Mouse (Mus musculus): ENCODE results near the gene Hic1. TPM values are rescaled to one million over a fixed set of nuclear protein-coding genes. Genes with fewer than 3 reads are reported as not detected.

The Hic1 gene
- total and polyA plus RNA-seq, 2 experiments from 2014 or later: 4.8 to 17.8 TPM

DNA sequence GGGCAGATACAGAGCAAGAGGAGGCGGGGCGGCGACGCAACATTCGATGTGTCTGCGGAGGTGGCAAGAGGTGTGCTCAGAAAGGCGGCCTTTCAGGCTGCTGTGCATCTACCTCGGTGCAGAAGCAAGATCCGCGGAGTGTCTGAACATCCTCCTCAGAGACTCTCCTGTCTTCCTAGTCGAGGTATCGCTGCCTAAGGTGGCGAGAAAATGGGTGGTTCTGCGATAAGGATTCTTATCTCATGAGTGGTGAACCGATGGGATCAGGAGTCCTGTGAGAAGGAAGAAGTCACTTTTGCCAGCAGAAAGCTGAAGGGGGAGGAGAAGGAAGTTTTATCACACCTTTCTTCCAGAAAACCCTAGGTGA is 4.5 kb upstream of the Hic1 start:
- H3K27ac ChIP-seq (ENCODE audit: low read depth): no peak overlapping the region
- H3K36me3 ChIP-seq (replicated peaks; ENCODE audit: control insufficient read depth, insufficient read depth, low read length): no peaks in the 10 kb centered on the region; the same call in 1 of the 2 replicates
- DNase-seq (ENCODE audit: low spot score) (no peak), ATAC-seq (ENCODE audit: insufficient read depth, low read depth) (no peak)
- peak overlapping the region; percentile 58 for H3K4me3 ChIP-seq (ENCODE audit: low read depth, low read length)
- TF ChIP-seq CTCF (IDR thresholded peaks at IDR 0.05; ENCODE audit: low read depth): no peak
- no peak for TF ChIP-seq EP300 (IDR thresholded peaks at IDR 0.05; ENCODE audit: low read depth)
- WGBS: under 1% methylated on average over 15 of the region's 15 CpGs
- H3K4me1 ChIP-seq (ENCODE audit: control insufficient read depth, insufficient read depth): peaks cover 15% of the 10 kb centered on the region
- H3K27me3 ChIP-seq (ENCODE audit: control insufficient read depth, insufficient read depth, low read length): peaks cover 44% of the 10 kb centered on the region
- H3K9me3 ChIP-seq (replicated peaks; ENCODE audit: control insufficient read depth, low read length): no peaks in the 10 kb centered on the region
- no peak overlapping the region for H3K9ac ChIP-seq (replicated peaks; ENCODE audit: low read depth, low read length)
- H3K4me2 ChIP-seq (ENCODE audit: low read depth, low read length): peak overlapping the region; percentile 75

DNA sequence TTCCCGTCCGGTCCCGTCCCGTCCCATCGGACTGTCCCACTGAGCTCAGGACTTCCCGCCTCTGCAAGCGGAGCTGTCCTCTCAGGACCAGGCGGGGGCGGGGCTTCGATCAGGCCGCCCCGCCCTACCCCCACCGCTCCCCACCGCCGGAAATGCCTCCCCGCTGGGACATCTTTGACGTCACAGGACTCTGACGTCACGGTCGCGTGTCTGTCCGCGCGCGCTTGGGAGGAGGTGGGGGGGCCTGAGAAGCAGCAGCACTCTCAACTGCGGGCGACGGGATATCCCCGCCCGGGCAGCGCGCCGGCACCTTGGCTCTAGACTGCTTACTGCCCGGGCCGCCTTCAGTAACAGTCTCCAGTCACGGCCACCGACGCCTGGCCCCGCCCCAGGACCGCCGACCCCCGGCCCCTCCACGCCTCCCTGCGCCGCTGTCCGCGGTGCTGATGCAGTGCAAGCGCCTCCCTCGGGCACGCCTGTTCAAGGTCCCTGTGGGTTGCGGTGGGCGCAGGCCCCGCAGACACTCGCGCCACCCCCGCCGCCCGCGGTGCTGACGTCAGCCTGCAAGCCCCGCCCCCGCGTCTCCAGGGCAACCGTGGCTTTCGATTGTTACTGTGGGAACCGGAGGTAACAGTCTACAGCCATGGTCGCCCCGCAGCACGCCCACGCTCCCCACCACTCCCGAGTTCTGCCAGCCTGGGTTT is 3.9 kb upstream of the Hic1 start:
- no peaks in the 10 kb centered on the region; the same call in 1 of the 2 replicates for H3K36me3 ChIP-seq (replicated peaks; ENCODE audit: control insufficient read depth, insufficient read depth, low read length)
- H3K4me2 ChIP-seq (ENCODE audit: low read depth, low read length): peak overlapping the region; percentile 75
- H3K27me3 ChIP-seq (ENCODE audit: control insufficient read depth, insufficient read depth, low read length): peaks cover 44% of the 10 kb centered on the region
- DNase-seq (ENCODE audit: low spot score): peak; percentile 74
- WGBS: under 1% methylated on average over 65 of the region's 71 CpGs
- peaks cover 14% of the 10 kb centered on the region for H3K4me1 ChIP-seq (ENCODE audit: control insufficient read depth, insufficient read depth)
- no peak overlapping the region for H3K9ac ChIP-seq (replicated peaks; ENCODE audit: low read depth, low read length)
- H3K9me3 ChIP-seq (replicated peaks; ENCODE audit: control insufficient read depth, low read length): no peaks in the 10 kb centered on the region
- H3K27ac ChIP-seq (ENCODE audit: low read depth): no peak overlapping the region
- peak; percentile 68 for ATAC-seq (ENCODE audit: insufficient read depth, low read depth)
- TF ChIP-seq EP300 (IDR thresholded peaks at IDR 0.05; ENCODE audit: low read depth) (no peak), CTCF (IDR thresholded peaks at IDR 0.05; ENCODE audit: low read depth) (no peak)
- H3K4me3 ChIP-seq (ENCODE audit: low read depth, low read length): peak overlapping the region; percentile 58

DNA sequence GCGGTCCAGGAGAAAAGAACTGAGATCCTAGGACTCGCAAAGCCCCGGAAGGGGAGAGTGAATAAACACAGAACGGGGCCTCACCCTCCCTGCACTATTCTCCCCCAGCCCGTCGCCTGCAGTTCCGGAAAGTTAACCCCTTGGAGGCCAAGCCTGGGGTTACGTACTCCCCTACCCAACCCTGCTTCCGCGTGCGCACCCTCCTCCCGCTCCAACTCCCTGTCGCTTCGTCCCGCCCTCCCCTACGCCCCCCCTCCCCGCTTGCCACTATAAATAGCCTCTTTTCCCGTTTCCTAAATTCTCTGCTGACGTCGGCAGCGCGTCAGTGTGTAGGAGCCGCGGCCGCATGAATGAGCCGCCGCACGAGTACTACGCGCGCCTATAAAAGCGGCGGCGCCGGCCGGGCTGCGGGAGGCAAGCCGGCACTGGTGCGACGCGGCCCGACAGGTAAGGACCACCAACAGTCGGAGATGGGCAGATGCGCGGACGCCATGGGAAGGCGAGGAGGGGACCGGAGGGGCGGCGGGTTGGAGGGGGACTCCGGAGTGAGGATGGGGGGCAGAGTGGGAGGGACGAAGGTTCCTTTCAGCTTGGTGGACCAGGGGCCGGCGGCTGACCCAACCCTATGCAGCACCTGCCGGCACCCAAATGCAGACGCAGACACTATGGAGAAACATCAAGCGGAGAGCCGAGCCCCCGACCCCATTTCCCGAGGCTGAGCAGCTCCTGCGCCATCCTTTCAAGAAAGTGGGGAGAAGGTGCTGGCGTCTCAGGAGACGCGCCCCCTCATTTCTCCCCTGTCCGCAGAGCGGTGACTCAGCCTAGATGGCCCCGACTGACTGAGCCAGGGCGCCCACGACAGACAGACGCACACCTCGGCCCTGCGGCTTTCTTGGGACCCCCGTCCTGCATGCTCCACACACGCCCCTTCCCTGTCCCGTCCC is 3.1 kb upstream of the Hic1 start:
- H3K27ac ChIP-seq (ENCODE audit: low read depth): no peak overlapping the region
- H3K9ac ChIP-seq (replicated peaks; ENCODE audit: low read depth, low read length): no peak overlapping the region
- under 1% methylated on average over 70 of the region's 75 CpGs for WGBS
- H3K4me2 ChIP-seq (ENCODE audit: low read depth, low read length): peak overlapping the region; percentile 75
- no peaks in the 10 kb centered on the region; the same call in 1 of the 2 replicates for H3K36me3 ChIP-seq (replicated peaks; ENCODE audit: control insufficient read depth, insufficient read depth, low read length)
- peak; percentile 36 for DNase-seq (ENCODE audit: low spot score)
- peak overlapping the region; percentile 58 for H3K4me3 ChIP-seq (ENCODE audit: low read depth, low read length)
- no peak for ATAC-seq (ENCODE audit: insufficient read depth, low read depth)
- H3K27me3 ChIP-seq (ENCODE audit: control insufficient read depth, insufficient read depth, low read length): peaks cover 51% of the 10 kb centered on the region
- peaks cover 10% of the 10 kb centered on the region for H3K4me1 ChIP-seq (ENCODE audit: control insufficient read depth, insufficient read depth)
- TF ChIP-seq EP300 (IDR thresholded peaks at IDR 0.05; ENCODE audit: low read depth): no peak
- H3K9me3 ChIP-seq (replicated peaks; ENCODE audit: control insufficient read depth, low read length): no peaks in the 10 kb centered on the region

DNA sequence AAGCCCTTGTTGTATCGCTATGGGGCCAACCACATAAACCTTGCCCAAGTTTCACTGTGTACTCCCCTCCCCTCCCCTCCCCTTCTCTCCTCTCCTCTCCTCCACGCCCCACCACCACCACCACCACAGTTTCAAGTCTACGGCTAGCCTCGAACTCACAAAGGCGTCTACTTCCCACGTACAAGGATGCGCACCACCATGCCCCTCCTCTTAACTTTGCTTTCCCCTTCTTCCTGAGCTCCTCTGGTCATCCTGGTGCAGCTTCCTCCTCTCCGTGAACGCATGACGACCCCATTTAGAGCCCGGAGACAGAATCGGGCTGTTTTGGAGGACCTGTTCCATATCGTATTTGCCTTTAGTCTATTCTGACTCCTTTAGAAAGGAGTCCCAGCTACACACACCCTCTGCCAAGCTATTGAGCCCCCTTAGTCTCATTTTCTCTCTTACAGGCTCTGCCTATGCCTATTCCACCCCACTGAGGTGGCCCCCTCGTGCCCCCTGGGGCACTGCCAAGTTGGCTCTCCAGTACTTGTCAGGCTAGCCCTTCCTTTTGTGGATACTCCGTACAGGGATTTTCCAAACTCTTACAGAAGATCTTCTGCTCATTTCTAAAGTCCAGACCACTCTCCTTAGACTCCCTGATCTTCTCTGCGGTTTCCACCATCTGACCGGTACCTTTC is 2.0 kb upstream of the Hic1 start:
- H3K4me1 ChIP-seq (ENCODE audit: control insufficient read depth, insufficient read depth): peaks cover 10% of the 10 kb centered on the region
- ATAC-seq (ENCODE audit: insufficient read depth, low read depth): no peak
- WGBS: 10% methylated on average over 17 of the region's 17 CpGs

DNA sequence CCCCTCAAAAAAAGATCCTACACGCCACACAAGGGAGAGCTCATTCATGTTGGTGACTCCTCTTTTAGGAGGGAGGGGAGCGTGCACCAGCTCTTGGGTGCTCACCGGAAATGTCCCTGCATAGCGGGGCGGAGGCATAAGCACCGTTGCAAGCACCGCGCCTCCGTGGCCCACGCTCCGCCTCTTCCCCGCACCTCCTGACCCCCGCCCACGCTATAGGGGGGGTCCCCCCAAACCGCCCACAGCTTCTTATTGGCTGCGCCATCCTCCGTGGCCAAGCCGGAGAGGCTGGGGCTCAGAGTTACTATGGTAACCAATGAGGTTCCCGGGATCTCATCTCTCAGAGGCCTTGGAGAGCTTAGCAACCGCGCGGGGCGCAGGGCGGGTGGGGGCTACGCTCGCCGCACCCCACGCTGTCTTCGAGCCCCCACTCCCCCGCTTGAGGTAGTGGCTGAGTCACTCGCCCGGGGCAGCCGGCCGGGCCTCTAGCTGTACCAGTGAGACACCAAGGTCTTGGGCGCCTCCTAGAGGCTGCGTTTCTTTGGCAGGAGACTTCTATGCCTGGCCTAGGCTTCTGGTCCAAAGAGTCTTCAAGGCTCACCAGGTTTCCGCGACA is 925 bp upstream of the Hic1 start:
- Histone ChIP-seq H3K4me1 (ENCODE audit: control insufficient read depth, insufficient read depth) (peaks cover 13% of the 10 kb centered on the region), H3K4me2 (ENCODE audit: low read depth, low read length) (peak overlapping the region; percentile 89), H3K27me3 (ENCODE audit: control insufficient read depth, insufficient read depth, low read length) (peaks cover 66% of the 10 kb centered on the region), H3K4me3 (ENCODE audit: low read depth, low read length) (peak overlapping the region; percentile 67), H3K9me3 (replicated peaks; ENCODE audit: control insufficient read depth, low read length) (no peaks in the 10 kb centered on the region), H3K9ac (replicated peaks; ENCODE audit: low read depth, low read length) (no peak overlapping the region), H3K36me3 (replicated peaks; ENCODE audit: control insufficient read depth, insufficient read depth, low read length) (0 out of 2 replicates have a peak, but pooled peaks cover 4% of the 10 kb centered on the region), H3K27ac (ENCODE audit: low read depth) (no peak overlapping the region)
- peak; percentile 31 for ATAC-seq (ENCODE audit: insufficient read depth, low read depth)
- WGBS: under 1% methylated on average over 37 of the region's 38 CpGs
- DNase-seq (ENCODE audit: low spot score): peak; percentile 83
- TF ChIP-seq EP300 (IDR thresholded peaks at IDR 0.05; ENCODE audit: low read depth): no peak
- peak; percentile 71 for TF ChIP-seq CTCF (IDR thresholded peaks at IDR 0.05; ENCODE audit: low read depth)

More for the DNA sequence above, 2.0 kb upstream of the Hic1 start:
- no peak for DNase-seq (ENCODE audit: low spot score)
- no peaks in the 10 kb centered on the region; the same call in 1 of the 2 replicates for H3K36me3 ChIP-seq (replicated peaks; ENCODE audit: control insufficient read depth, insufficient read depth, low read length)
- H3K27ac ChIP-seq (ENCODE audit: low read depth): no peak overlapping the region
- no peak overlapping the region for H3K4me2 ChIP-seq (ENCODE audit: low read depth, low read length)
- peaks cover 56% of the 10 kb centered on the region for H3K27me3 ChIP-seq (ENCODE audit: control insufficient read depth, insufficient read depth, low read length)
- H3K9ac ChIP-seq (replicated peaks; ENCODE audit: low read depth, low read length): no peak overlapping the region
- H3K4me3 ChIP-seq (ENCODE audit: low read depth, low read length): 0 out of 2 replicates have a peak overlapping the region, but pooled peaks have one; percentile 67
- TF ChIP-seq EP300 (IDR thresholded peaks at IDR 0.05; ENCODE audit: low read depth) (no peak), CTCF (IDR thresholded peaks at IDR 0.05; ENCODE audit: low read depth) (no peak)
- H3K9me3 ChIP-seq (replicated peaks; ENCODE audit: control insufficient read depth, low read length): no peaks in the 10 kb centered on the region
